Mouse (Mus musculus) NIH3T3 (cell line): Measurements from ENCODE around the gene Tiam1.
A peak's percentile ranks its signal among the peaks of the same experiment; 100 is the strongest.

Source experiments
- DNase-seq: peaks from one replicate; pipeline ENCODE4 v3.0.0-alpha.2; 2012; ENCODE audit warnings: low read depth

The Tiam1 gene

GRCm38 (mm10) chr16:89993991-89994825 is 149.4 kb downstream of the Tiam1 start:
- DNase-seq: no peak

GRCm38 (mm10) chr16:89993506-89993905 is 150.1 kb downstream of the Tiam1 start:
- DNase-seq: no peak

GRCm38 (mm10) chr16:89991701-89992152 is 151.8 kb downstream of the Tiam1 start:
- DNase-seq: peak; percentile 91

GRCm38 (mm10) chr16:89990288-89990955 is 153.1 kb downstream of the Tiam1 start:
- DNase-seq: no peak

- no peak for DNase-seq
Observed at GRCm38 (mm10) chr16:89989816-89990215, 153.8 kb downstream of the Tiam1 start.

- no peak for DNase-seq
Observed at GRCm38 (mm10) chr16:89986672-89987362, 156.8 kb downstream of the Tiam1 start.

GRCm38 (mm10) chr16:89985702-89986481 is 157.7 kb downstream of the Tiam1 start:
- DNase-seq: peak; percentile 20

- peak; percentile 82 for DNase-seq
Observed at GRCm38 (mm10) chr16:89980075-89980744, 163.4 kb downstream of the Tiam1 start.

GRCm38 (mm10) chr16:89975441-89975840 is 168.1 kb downstream of the Tiam1 start:
- DNase-seq: no peak

- no peak for DNase-seq
Observed at GRCm38 (mm10) chr16:89973814-89974712, 169.5 kb downstream of the Tiam1 start.

GRCm38 (mm10) chr16:89972854-89973487 is 170.6 kb downstream of the Tiam1 start:
- peak; percentile 83 for DNase-seq

GRCm38 (mm10) chr16:89972018-89972417 is 171.6 kb downstream of the Tiam1 start:
- no peak for DNase-seq

GRCm38 (mm10) chr16:89968058-89968457 is 175.5 kb downstream of the Tiam1 start:
- DNase-seq: no peak

GRCm38 (mm10) chr16:89962876-89963275 is 180.7 kb downstream of the Tiam1 start:
- no peak for DNase-seq

- no peak for DNase-seq
Observed at GRCm38 (mm10) chr16:89960904-89961303, 182.7 kb downstream of the Tiam1 start.

- peak; percentile 74 for DNase-seq
Observed at GRCm38 (mm10) chr16:89960186-89960878, 183.2 kb downstream of the Tiam1 start.

GRCm38 (mm10) chr16:89958982-89959381 is 184.6 kb downstream of the Tiam1 start:
- no peak for DNase-seq

- DNase-seq: no peak
Observed at GRCm38 (mm10) chr16:89958030-89958429, 185.5 kb downstream of the Tiam1 start.

GRCm38 (mm10) chr16:89954525-89954924 is 189.0 kb downstream of the Tiam1 start:
- no peak for DNase-seq
